Mouse (Mus musculus) hindbrain, postnatal 0 days (tissue): Measurements from ENCODE around the gene Rhbdl2. TPM values are rescaled to one million over a fixed set of nuclear protein-coding genes. Genes with fewer than 3 reads are reported as not detected.

ENCODE experiments used
- ATAC-seq: fragments of 200-750 bp; cut with Nextera tagmentation; 2 replicates; pipeline ENCODE4 v1.8.0; 2017; ENCODE audit warnings: mild to moderate bottlenecking, moderate TSS enrichment, moderate library complexity
- DNase-seq: peaks from one replicate; pipeline ENCODE4 v3.0.0-alpha.2; 2015; ENCODE audit warnings: low spot score
- H3K27ac ChIP-seq: fragments of 300-500 bp; sonication (generic); 2 replicates; pipeline ENCODE4 v1.5.1; 2014; ENCODE audit warnings: mild to moderate bottlenecking
- H3K27me3 ChIP-seq: fragments of 300-500 bp; sonication (generic); 2 replicates; pipeline ENCODE4 v1.6.1; 2014; ENCODE audit warnings: low read length, mixed read lengths; ENCODE audit not compliant: insufficient read depth
- H3K36me3 ChIP-seq: fragments of 300-500 bp; sonication (generic); 2 replicates; pipeline ENCODE4 v1.6.1; 2014; ENCODE audit warnings: low read length, mixed read lengths; ENCODE audit not compliant: insufficient read depth
- H3K4me1 ChIP-seq: fragments of 300-500 bp; sonication (generic); 2 replicates; pipeline ENCODE4 v1.6.1; 2014; ENCODE audit warnings: antibody characterized with exemption, low read length, mixed read lengths; ENCODE audit not compliant: insufficient read depth
- H3K4me2 ChIP-seq: fragments of 300-500 bp; sonication (generic); 2 replicates; pipeline ENCODE4 v1.6.1; 2014; ENCODE audit warnings: low read depth, mild to moderate bottlenecking, low read length, moderate library complexity, mixed read lengths
- H3K4me3 ChIP-seq: fragments of 300-500 bp; sonication (generic); 2 replicates; pipeline ENCODE4 v1.5.1; 2014; ENCODE audit warnings: low read length
- H3K9ac ChIP-seq: fragments of 300-500 bp; sonication (generic); replicated peaks from 2 replicates; pipeline ENCODE4 v1.6.1; 2014; ENCODE audit warnings: mild to moderate bottlenecking, low read length, moderate library complexity, mixed read lengths
- H3K9me3 ChIP-seq: fragments of 300-500 bp; sonication (generic); 2 replicates; pipeline ENCODE4 v1.6.1; 2016; ENCODE audit warnings: low read length, mixed read lengths
- CTCF ChIP-seq: IDR thresholded peaks from 2 replicates; pipeline ENCODE4 v1.5.1; 2016; ENCODE audit warnings: antibody characterized with exemption, control low read depth, low read depth
- WGBS: fragments of 180-500 bp; shearing (Covaris S2); extraction: QIAGEN DNeasy Blood & Tissue Kit; methylation state at CpG from one replicate; pipeline ENCODE4 v1.1.7; 2014; 5-methylcytosine and 5-hydroxymethylcytosine counted together
- polyA plus RNA-seq: library from polyadenylated mRNA; unstranded; fragments of >200 nt; fragmentation: Nextera tagmentation; extraction: Ambion mirVana; gene quantifications from 2 replicates; pipeline ENCODE4 v1.2.1, GENCODE M21; 2015
- total RNA-seq: library from RNA; depleted of rRNA; stranded (reverse); fragments of >200 nt; gene quantifications from 2 replicates; pipeline ENCODE4 v1.2.3, GENCODE M21; 2014

The Rhbdl2 gene
- total and polyA plus RNA-seq, 2 experiments from 2014 or later = 1.5 to 1.8 TPM

DNA sequence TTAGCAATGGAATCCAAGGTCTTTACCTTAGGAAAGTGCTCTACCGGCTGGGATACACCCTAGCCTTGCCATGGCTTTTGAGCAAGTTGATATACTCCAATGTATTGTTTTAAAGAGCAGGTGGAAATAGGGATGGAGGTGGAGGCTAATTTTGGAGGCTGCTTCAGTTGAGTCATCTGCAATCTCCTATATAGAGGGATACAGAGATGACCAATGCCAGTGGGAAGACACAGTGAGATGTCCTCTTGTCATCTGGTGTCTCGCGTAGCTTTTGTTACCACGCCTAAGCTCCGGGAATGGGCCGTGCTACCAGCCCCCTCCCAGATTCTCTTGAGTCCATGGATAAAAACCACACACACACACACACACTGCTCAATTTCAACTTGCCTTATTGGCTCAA is 5.5 kb downstream of the Rhbdl2 start:
- DNase-seq = no peak
- TF ChIP-seq CTCF = no peak
- no peak overlapping the region for H3K27ac ChIP-seq
- no peak for ATAC-seq
- H3K4me3 ChIP-seq = no peak overlapping the region
- no peak overlapping the region for H3K4me2 ChIP-seq
- H3K4me1 ChIP-seq = no peaks in the 10 kb centered on the region
- H3K36me3 ChIP-seq = no peaks in the 10 kb centered on the region
- no peaks in the 10 kb centered on the region for H3K9me3 ChIP-seq
- no peaks in the 10 kb centered on the region for H3K27me3 ChIP-seq
- 96% methylated on average over 6 of the region's 6 CpGs for WGBS
- no peak overlapping the region for H3K9ac ChIP-seq

GRCm38 (mm10) chr4:123795057-123795456 is 7.4 kb downstream of the Rhbdl2 start:
- DNase-seq (no peak), ATAC-seq (no peak)
- no peaks in the 10 kb centered on the region for H3K27me3 ChIP-seq
- H3K4me3 ChIP-seq = no peak overlapping the region
- no peak overlapping the region for H3K9ac ChIP-seq
- H3K4me2 ChIP-seq = no peak overlapping the region
- no peak overlapping the region for H3K27ac ChIP-seq
- H3K9me3 ChIP-seq = no peaks in the 10 kb centered on the region
- H3K4me1 ChIP-seq = no peaks in the 10 kb centered on the region
- WGBS = 82% methylated on average over 2 of the region's 2 CpGs
- H3K36me3 ChIP-seq = no peaks in the 10 kb centered on the region
- TF ChIP-seq CTCF = no peak

DNA sequence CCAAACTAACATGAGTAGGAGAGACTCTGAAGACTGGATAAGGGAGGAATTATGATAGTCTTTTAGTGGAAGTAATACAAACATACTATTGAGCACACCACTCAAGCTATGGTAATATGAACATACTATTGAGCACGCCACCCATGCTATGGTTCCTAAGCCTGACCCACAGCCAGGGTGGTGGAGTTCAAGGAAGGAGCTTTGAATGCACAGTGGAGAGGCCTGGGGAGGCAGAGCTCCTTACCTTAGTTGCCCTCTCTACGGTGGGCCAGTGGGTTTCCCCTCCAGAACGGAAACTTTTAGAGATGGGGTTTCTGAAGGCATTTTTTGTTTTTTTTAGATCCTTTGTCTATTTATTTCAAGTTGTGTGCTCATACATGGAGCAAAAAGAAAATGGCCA is 9.7 kb downstream of the Rhbdl2 start:
- no peak overlapping the region for H3K9ac ChIP-seq
- no peak overlapping the region for H3K27ac ChIP-seq
- 79% methylated on average over 3 of the region's 3 CpGs for WGBS

DNA sequence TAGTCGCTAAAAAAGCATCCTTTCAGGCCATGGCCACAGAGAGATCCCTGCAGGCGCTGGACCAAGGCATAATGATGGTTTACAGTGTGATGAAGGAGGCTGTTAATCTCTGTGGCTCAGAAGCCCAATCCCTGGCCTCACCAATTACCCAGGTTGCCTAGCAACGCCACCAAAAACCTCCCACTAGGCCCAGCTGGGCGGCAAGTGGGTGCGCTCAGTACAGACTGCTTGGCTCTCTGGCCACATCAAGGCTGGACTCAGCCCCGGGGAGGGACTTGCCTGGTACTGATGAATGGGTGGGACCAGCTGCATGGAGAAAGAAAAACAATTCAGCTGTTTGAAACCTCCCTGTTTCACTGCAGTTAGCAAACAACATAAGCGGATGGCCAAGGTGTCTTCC is 10.2 kb downstream of the Rhbdl2 start:
- WGBS = 35% methylated on average over 7 of the region's 7 CpGs
- Histone ChIP-seq H3K4me1 (no peaks in the 10 kb centered on the region), H3K27ac (no peak overlapping the region), H3K27me3 (no peaks in the 10 kb centered on the region), H3K4me3 (no peak overlapping the region), H3K36me3 (no peaks in the 10 kb centered on the region), H3K4me2 (no peak overlapping the region), H3K9ac (no peak overlapping the region), H3K9me3 (no peaks in the 10 kb centered on the region)
- peak; percentile 49 for DNase-seq
- ATAC-seq = peak; percentile 72
- TF ChIP-seq CTCF = no peak

More for the DNA sequence above, 9.7 kb downstream of the Rhbdl2 start:
- H3K4me3 ChIP-seq = no peak overlapping the region
- no peak for ATAC-seq
- DNase-seq = no peak
- TF ChIP-seq CTCF = no peak
- H3K27me3 ChIP-seq = no peaks in the 10 kb centered on the region
- no peaks in the 10 kb centered on the region for H3K36me3 ChIP-seq
- H3K4me1 ChIP-seq = no peaks in the 10 kb centered on the region
- H3K9me3 ChIP-seq = no peaks in the 10 kb centered on the region
- H3K4me2 ChIP-seq = no peak overlapping the region

DNA sequence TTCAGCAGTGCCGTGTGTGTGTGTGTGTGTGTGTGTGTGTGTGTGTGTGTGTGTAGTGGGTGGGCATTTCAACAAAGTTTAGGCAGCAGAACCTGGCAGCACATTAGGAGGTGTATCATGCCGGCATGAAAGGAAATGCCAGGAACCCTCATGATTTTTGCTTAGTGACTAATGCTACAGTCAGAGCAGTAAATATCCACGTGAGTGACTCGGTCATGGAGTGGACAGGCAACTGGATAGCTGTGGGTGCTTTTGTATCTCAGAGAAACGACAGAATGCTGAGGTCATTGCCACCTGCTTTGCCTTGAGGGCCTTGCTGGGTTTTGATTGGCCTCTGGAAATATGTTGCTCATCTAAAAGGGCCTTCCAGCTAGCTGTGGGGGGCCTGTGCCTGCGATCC is 16.0 kb downstream of the Rhbdl2 start:
- Histone ChIP-seq H3K9ac (no peak overlapping the region), H3K4me3 (no peak overlapping the region), H3K9me3 (no peaks in the 10 kb centered on the region)

DNA sequence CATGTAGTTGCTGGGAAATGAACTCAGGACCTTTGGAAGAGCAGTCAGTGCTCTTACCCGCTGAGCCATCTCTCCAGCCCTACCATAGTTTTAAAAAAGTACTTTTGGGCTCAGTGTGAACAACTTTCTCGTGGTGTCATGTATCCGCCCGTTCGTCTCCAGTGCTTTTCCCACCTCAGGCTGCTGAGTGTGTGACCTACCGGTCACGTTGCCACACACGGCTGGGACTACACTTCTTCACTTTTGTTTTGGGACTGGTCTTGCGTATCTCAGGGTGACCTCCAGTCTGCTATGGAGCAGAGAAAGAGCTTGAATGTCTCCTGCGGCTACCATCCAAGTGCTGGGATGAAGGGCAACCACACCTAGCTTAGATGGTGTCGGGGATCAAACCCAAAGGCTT is 20.6 kb downstream of the Rhbdl2 start:
- ATAC-seq = no peak
- no peaks in the 10 kb centered on the region for H3K27me3 ChIP-seq
- no peak for DNase-seq
- 92% methylated on average over 11 of the region's 11 CpGs for WGBS
- no peak overlapping the region for H3K9ac ChIP-seq
- H3K36me3 ChIP-seq = no peaks in the 10 kb centered on the region
- H3K9me3 ChIP-seq = no peaks in the 10 kb centered on the region
- H3K4me1 ChIP-seq = no peaks in the 10 kb centered on the region
- TF ChIP-seq CTCF = no peak
- no peak overlapping the region for H3K4me3 ChIP-seq
- H3K4me2 ChIP-seq = no peak overlapping the region
- no peak overlapping the region for H3K27ac ChIP-seq

More for the DNA sequence above, 16.0 kb downstream of the Rhbdl2 start:
- WGBS = 72% methylated on average over 6 of the region's 6 CpGs
- Histone ChIP-seq H3K4me1 (no peaks in the 10 kb centered on the region), H3K36me3 (no peaks in the 10 kb centered on the region), H3K27me3 (no peaks in the 10 kb centered on the region), H3K27ac (no peak overlapping the region), H3K4me2 (no peak overlapping the region)
- no peak for TF ChIP-seq CTCF
- no peak for ATAC-seq
- DNase-seq = no peak

DNA sequence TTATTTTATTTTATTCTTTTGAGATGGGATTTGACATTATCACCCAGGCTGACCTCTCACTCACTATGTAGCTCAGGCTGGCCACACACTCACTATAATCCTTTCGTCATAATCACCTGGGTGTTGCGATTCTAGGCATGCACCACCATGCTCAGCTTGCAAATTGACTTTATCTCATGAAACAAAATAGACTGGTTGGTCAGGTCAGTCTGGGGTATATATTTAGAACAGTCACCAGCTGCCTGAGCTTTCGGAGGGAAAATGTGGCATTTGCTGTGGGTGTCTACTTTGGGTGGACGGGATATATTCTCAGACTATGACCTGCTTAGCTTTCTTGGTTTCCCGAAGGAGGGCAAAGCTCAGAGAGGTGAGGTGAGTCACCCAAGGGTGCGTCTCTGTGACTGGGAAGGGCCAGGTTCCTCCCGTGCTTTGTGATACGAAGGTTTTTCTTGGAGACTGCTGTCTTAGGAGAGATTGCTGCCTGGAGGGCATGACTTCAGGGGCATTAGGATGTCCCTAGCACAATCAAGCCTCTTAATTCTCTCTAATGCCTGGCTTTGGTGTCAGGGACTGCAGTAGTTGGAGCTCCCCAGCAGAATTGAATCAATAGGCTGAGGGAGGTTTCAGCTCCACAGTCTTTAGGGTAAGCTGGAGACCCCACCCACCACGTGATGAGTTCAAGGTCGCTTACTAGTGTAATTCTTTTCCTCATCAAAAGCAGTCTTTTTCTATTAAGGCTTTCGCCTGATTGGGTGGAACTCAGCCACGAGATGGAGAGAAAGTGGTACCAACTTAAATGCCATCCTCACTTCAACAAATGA is 23.0 kb downstream of the Rhbdl2 start:
- Histone ChIP-seq H3K27ac (no peak overlapping the region), H3K9ac (no peak overlapping the region), H3K27me3 (no peaks in the 10 kb centered on the region), H3K9me3 (no peaks in the 10 kb centered on the region), H3K36me3 (no peaks in the 10 kb centered on the region), H3K4me3 (no peak overlapping the region), H3K4me2 (no peak overlapping the region), H3K4me1 (no peaks in the 10 kb centered on the region)
- DNase-seq = no peak
- no peak for TF ChIP-seq CTCF
- no peak for ATAC-seq
- WGBS = 87% methylated on average over 12 of the region's 12 CpGs
